ENCODE assay signal across 20 mouse cellular contexts in the genomic region with DNA sequence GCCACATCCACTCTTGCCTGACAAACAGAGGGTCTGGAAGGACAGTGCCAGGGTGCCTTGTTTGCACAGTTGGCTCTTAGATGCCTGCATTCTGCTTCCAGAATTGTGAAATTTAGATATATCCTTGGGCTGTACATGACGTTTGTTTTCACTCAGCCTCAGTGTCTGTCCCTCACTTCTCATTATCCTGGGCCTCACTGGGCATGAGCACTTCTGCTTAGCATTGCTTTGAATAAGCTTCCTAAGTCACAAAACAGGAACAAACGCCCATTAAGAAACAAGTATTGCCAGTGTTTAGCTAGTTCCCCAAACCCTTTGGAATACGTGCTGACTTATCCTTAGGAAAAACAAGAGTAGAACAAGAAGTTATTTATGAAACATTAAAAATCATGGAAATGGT.
DNase-seq lines count a peak whose midpoint lies in the region; ATAC-seq and TF ChIP-seq lines count a peak whose summit lies in the region.
"Had no signal": no experiment of that assay in that cellular context is flagged by ENCODE, and none has a peak within 500 bp of the region (broad histone marks: within the 10 kb centered on the region; RNA-seq: fewer than 3 reads in every experiment).

No protein-coding gene starts in this region.

- TF ChIP-seq CTCF in liver, postnatal 0 days (IDR thresholded peaks at IDR 0.05; ENCODE audit: low read depth): no peak

- no peaks in the 10 kb centered on the region for H3K27me3 ChIP-seq in liver, postnatal 0 days (ENCODE audit: insufficient read depth, low read length)
- H3K27me3 ChIP-seq: heart, embryonic 15.5 days had no signal

- H3K27ac ChIP-seq in liver, postnatal 0 days (ENCODE audit: low read depth): peak overlapping the region; percentile 48; the same call in 1 of the 2 replicates
- H3K27ac ChIP-seq: gastrocnemius, adult 2 months; heart, adult 2 months; heart, embryonic 15.5 days; hindbrain, embryonic 10.5 days; hindbrain, embryonic 14.5 days had no signal

- WGBS in liver, postnatal 0 days (ENCODE audit: insufficient replicate concordance): 26% methylated on average over 3 of the region's 3 CpGs

- no peaks in the 10 kb centered on the region for H3K9me3 ChIP-seq in liver, postnatal 0 days (ENCODE audit: low read length)
- H3K9me3 ChIP-seq: heart, embryonic 15.5 days; hindbrain, embryonic 10.5 days had no signal

- DNase-seq in adrenal gland, adult 2 months: peak; percentile 8
- no peak for DNase-seq in adrenal gland, postnatal 25 days
- no peak for DNase-seq in liver, postnatal 0 days
- no peak for DNase-seq in liver
- no peak for DNase-seq in gastrocnemius, postnatal 4 days (ENCODE audit: low spot score in 2 of 2)
- DNase-seq in right cerebral cortex, adult 18-20 months: no peak
- DNase-seq: adrenal gland, postnatal 36 days; cerebellum, adult 11 months; cerebellum, adult 8-10 months; cerebellum, postnatal 14 days; gastrocnemius, adult 2 months; gastrocnemius, postnatal 36 days; heart, adult 2 months; heart, postnatal 14 days had no signal

- H3K4me2 ChIP-seq in liver, postnatal 0 days (ENCODE audit: low read depth, low read length): no peak overlapping the region
- H3K4me2 ChIP-seq: heart, embryonic 11.5 days; heart, embryonic 15.5 days; hindbrain, embryonic 14.5 days had no signal

- H3K9ac ChIP-seq in liver, postnatal 0 days (replicated peaks): no peak overlapping the region
- H3K9ac ChIP-seq: heart, embryonic 15.5 days; hindbrain, embryonic 14.5 days had no signal

- H3K36me3 ChIP-seq in liver, postnatal 0 days (replicated peaks; ENCODE audit: insufficient read depth, low read length): no peaks in the 10 kb centered on the region
- H3K36me3 ChIP-seq: heart, embryonic 15.5 days; hindbrain, embryonic 10.5 days had no signal

- no peaks in the 10 kb centered on the region for H3K4me1 ChIP-seq in liver, postnatal 0 days (ENCODE audit: insufficient read depth)
- H3K4me1 ChIP-seq: hindbrain, embryonic 10.5 days had no signal

- peak; percentile 62 for ATAC-seq in liver, postnatal 0 days
- peak; percentile 72 to 74; a peak in 3 of 4 replicates for ATAC-seq in hematopoietic stem cell, adult 5-6 weeks (replicated peaks in 1 of 2; ENCODE audit: insufficient read depth in 1 of 2, low FRiP score in 2 of 2, low TSS enrichment in 1 of 2, low read depth in 1 of 2, poor library complexity in 2 of 2, severe bottlenecking in 2 of 2)
- ATAC-seq: forebrain, embryonic 14.5 days had no signal

- no peak overlapping the region for H3K4me3 ChIP-seq in liver, postnatal 0 days (ENCODE audit: low read depth, low read length)
- H3K4me3 ChIP-seq: gastrocnemius, adult 2 months; heart, adult 2 months; heart, embryonic 15.5 days; hindbrain, embryonic 10.5 days had no signal

- TF ChIP-seq EP300 in liver, postnatal 0 days (IDR thresholded peaks at IDR 0.05; ENCODE audit: low read depth): no peak
